Mouse (Mus musculus) kidney, embryonic 14.5 days (tissue): ENCODE results near the gene Mast1. TPM values are rescaled to one million over a fixed set of nuclear protein-coding genes. Genes with fewer than 3 reads are reported as not detected.

Source experiments
- ATAC-seq: fragments of 200-750 bp; cut with Nextera tagmentation; 2 replicates; pipeline ENCODE4 v1.8.0; 2017; ENCODE audit warnings: moderate number of reproducible peaks, mild to moderate bottlenecking, moderate TSS enrichment, moderate library complexity; ENCODE audit not compliant: low FRiP score, low TSS enrichment
- H3K27ac ChIP-seq: fragments of 300-500 bp; sonication (generic); 2 replicates; pipeline ENCODE4 v1.5.1; 2014; ENCODE audit warnings: low read depth, mild to moderate bottlenecking, low read length, moderate library complexity, mixed read lengths
- H3K27me3 ChIP-seq: fragments of 300-500 bp; sonication (generic); 2 replicates; pipeline ENCODE4 v1.6.1; 2014; ENCODE audit warnings: mild to moderate bottlenecking, low read length; ENCODE audit not compliant: control insufficient read depth, insufficient read depth
- H3K36me3 ChIP-seq: fragments of 300-500 bp; sonication (generic); 2 replicates; pipeline ENCODE4 v1.6.1; 2014; ENCODE audit warnings: low read length, mixed read lengths; ENCODE audit not compliant: control insufficient read depth, insufficient read depth
- H3K4me1 ChIP-seq: fragments of 300-500 bp; sonication (generic); 2 replicates; pipeline ENCODE4 v1.6.1; 2014; ENCODE audit warnings: low read length, mixed read lengths; ENCODE audit not compliant: control insufficient read depth, insufficient read depth
- H3K4me2 ChIP-seq: fragments of 300-500 bp; sonication (generic); replicated peaks from 2 replicates; pipeline ENCODE4 v1.6.1; 2014; ENCODE audit warnings: low read depth, mild to moderate bottlenecking, low read length
- H3K4me3 ChIP-seq: fragments of 300-500 bp; sonication (generic); 2 replicates; pipeline ENCODE4 v1.5.1; 2014; ENCODE audit warnings: mild to moderate bottlenecking, low read length
- H3K9ac ChIP-seq: fragments of 300-500 bp; sonication (generic); 2 replicates; pipeline ENCODE4 v1.6.1; 2014; ENCODE audit warnings: low read depth, mild to moderate bottlenecking, low read length, moderate library complexity
- H3K9me3 ChIP-seq: fragments of 300-500 bp; sonication (generic); 2 replicates; pipeline ENCODE4 v1.6.1; 2016; ENCODE audit warnings: low read length; ENCODE audit not compliant: control insufficient read depth
- WGBS: fragments of 180-500 bp; shearing (Covaris S2); extraction: QIAGEN DNeasy Blood & Tissue Kit; methylation state at CpG from one replicate; pipeline ENCODE4 v1.1.7; 2014; 5-methylcytosine and 5-hydroxymethylcytosine counted together
- polyA plus RNA-seq: library from polyadenylated mRNA; unstranded; fragments of >200 nt; fragmentation: Nextera tagmentation; extraction: Ambion mirVana; gene quantifications from 2 replicates; pipeline ENCODE4 v1.2.1, GENCODE M21; 2014

The Mast1 gene
- polyA plus RNA-seq, 1 experiment from 2014 or later: 0.35 TPM

GRCm38 (mm10) chr8:84917781-84918180 is 19.4 kb downstream of the Mast1 start:
- H3K36me3 ChIP-seq: no peaks in the 10 kb centered on the region

GRCm38 (mm10) chr8:84915269-84915668 is 21.9 kb downstream of the Mast1 start:
- WGBS: 88% methylated on average over 8 of the region's 8 CpGs
- Histone ChIP-seq H3K27me3 (peaks cover 48% of the 10 kb centered on the region), H3K36me3 (no peaks in the 10 kb centered on the region), H3K4me1 (peaks cover 5% of the 10 kb centered on the region), H3K9me3 (peaks cover 3% of the 10 kb centered on the region; the same call in 1 of the 2 replicates), H3K27ac (no peak overlapping the region), H3K9ac (no peak overlapping the region), H3K4me2 (no peak overlapping the region), H3K4me3 (no peak overlapping the region)
- ATAC-seq: no peak

More at GRCm38 (mm10) chr8:84917781-84918180, 19.4 kb downstream of the Mast1 start:
- Histone ChIP-seq H3K27me3 (peaks cover 30% of the 10 kb centered on the region), H3K27ac (no peak overlapping the region), H3K9ac (no peak overlapping the region), H3K4me2 (no peak overlapping the region), H3K4me1 (peaks cover 4% of the 10 kb centered on the region), H3K4me3 (no peak overlapping the region), H3K9me3 (peaks cover 3% of the 10 kb centered on the region; the same call in 1 of the 2 replicates)
- no peak for ATAC-seq
- WGBS: 36% methylated on average over 20 of the region's 20 CpGs

- H3K27me3 ChIP-seq: peaks cover 56% of the 10 kb centered on the region
- 35% methylated on average over 4 of the region's 4 CpGs for WGBS
- peaks cover 3% of the 10 kb centered on the region; the same call in 1 of the 2 replicates for H3K9me3 ChIP-seq
- H3K4me2 ChIP-seq: no peak overlapping the region
- no peak overlapping the region for H3K27ac ChIP-seq
- H3K9ac ChIP-seq: no peak overlapping the region
- H3K4me1 ChIP-seq: peaks cover 9% of the 10 kb centered on the region
- no peaks in the 10 kb centered on the region for H3K36me3 ChIP-seq
- ATAC-seq: no peak
- no peak overlapping the region for H3K4me3 ChIP-seq
Observed at GRCm38 (mm10) chr8:84913960-84914359, 23.2 kb downstream of the Mast1 start.

- peaks cover 12% of the 10 kb centered on the region for H3K4me1 ChIP-seq
- H3K36me3 ChIP-seq: no peaks in the 10 kb centered on the region
- peak overlapping the region; percentile 84 for H3K4me2 ChIP-seq
- WGBS: 15% methylated on average over 9 of the region's 9 CpGs
- H3K9me3 ChIP-seq: peaks cover 3% of the 10 kb centered on the region; the same call in 1 of the 2 replicates
- H3K9ac ChIP-seq: peak overlapping the region; percentile 40; the same call in 1 of the 2 replicates
- no peak for ATAC-seq
- H3K27me3 ChIP-seq: peaks cover 53% of the 10 kb centered on the region
- no peak overlapping the region for H3K27ac ChIP-seq
- H3K4me3 ChIP-seq: peak overlapping the region; percentile 44
Observed at GRCm38 (mm10) chr8:84913502-84913900, 23.7 kb downstream of the Mast1 start.

GRCm38 (mm10) chr8:84912895-84913501 is 24.2 kb downstream of the Mast1 start:
- Histone ChIP-seq H3K9me3 (peaks cover 3% of the 10 kb centered on the region; the same call in 1 of the 2 replicates), H3K36me3 (no peaks in the 10 kb centered on the region), H3K27ac (no peak overlapping the region), H3K27me3 (peaks cover 48% of the 10 kb centered on the region), H3K4me3 (peak overlapping the region; percentile 44), H3K4me2 (peak overlapping the region; percentile 84), H3K4me1 (peaks cover 12% of the 10 kb centered on the region), H3K9ac (peak overlapping the region; percentile 40; the same call in 1 of the 2 replicates)
- ATAC-seq: peak; percentile 46
- 1% methylated on average over 55 of the region's 55 CpGs for WGBS

- Histone ChIP-seq H3K4me2 (peak overlapping the region; percentile 84), H3K9me3 (peaks cover 3% of the 10 kb centered on the region; the same call in 1 of the 2 replicates), H3K4me1 (peaks cover 12% of the 10 kb centered on the region), H3K27ac (no peak overlapping the region), H3K9ac (peak overlapping the region; percentile 40), H3K4me3 (peak overlapping the region; percentile 44), H3K36me3 (no peaks in the 10 kb centered on the region), H3K27me3 (peaks cover 42% of the 10 kb centered on the region)
- ATAC-seq: no peak
- 16% methylated on average over 27 of the region's 27 CpGs for WGBS
Observed at GRCm38 (mm10) chr8:84912391-84912790, 24.8 kb downstream of the Mast1 start.

- Histone ChIP-seq H3K27ac (no peak overlapping the region), H3K4me2 (no peak overlapping the region), H3K4me3 (no peak overlapping the region), H3K9ac (no peak overlapping the region), H3K27me3 (peaks cover 39% of the 10 kb centered on the region), H3K36me3 (no peaks in the 10 kb centered on the region), H3K9me3 (peaks cover 3% of the 10 kb centered on the region; the same call in 1 of the 2 replicates), H3K4me1 (peaks cover 12% of the 10 kb centered on the region)
- WGBS: 84% methylated on average over 9 of the region's 9 CpGs
- no peak for ATAC-seq
Observed at GRCm38 (mm10) chr8:84911854-84912253, 25.3 kb downstream of the Mast1 start.

- Histone ChIP-seq H3K4me3 (no peak overlapping the region), H3K4me1 (peaks cover 12% of the 10 kb centered on the region), H3K36me3 (no peaks in the 10 kb centered on the region), H3K27me3 (peaks cover 36% of the 10 kb centered on the region), H3K9ac (no peak overlapping the region), H3K9me3 (peaks cover 3% of the 10 kb centered on the region; the same call in 1 of the 2 replicates), H3K27ac (no peak overlapping the region), H3K4me2 (no peak overlapping the region)
- ATAC-seq: no peak
- 86% methylated on average over 6 of the region's 6 CpGs for WGBS
Observed at GRCm38 (mm10) chr8:84910551-84910950, 26.6 kb downstream of the Mast1 start.

GRCm38 (mm10) chr8:84909949-84910348 is 27.2 kb downstream of the Mast1 start:
- WGBS: 55% methylated on average over 5 of the region's 5 CpGs
- ATAC-seq: no peak
- H3K4me3 ChIP-seq: no peak overlapping the region
- H3K4me2 ChIP-seq: no peak overlapping the region
- H3K36me3 ChIP-seq: no peaks in the 10 kb centered on the region
- no peak overlapping the region for H3K27ac ChIP-seq
- H3K9me3 ChIP-seq: peaks cover 3% of the 10 kb centered on the region; the same call in 1 of the 2 replicates
- H3K9ac ChIP-seq: no peak overlapping the region
- peaks cover 12% of the 10 kb centered on the region for H3K4me1 ChIP-seq
- peaks cover 36% of the 10 kb centered on the region for H3K27me3 ChIP-seq
